Mouse (Mus musculus) spleen, adult 12 weeks (tissue): ENCODE measurements at regions not wholly inside any gene's neighbourhood (a gene's known extent, or its start where the extent isn't known, plus 50 kb on each side); places are given as distances from the start of the nearest gene placed in this dataset.

Experiments
- DNase-seq: peaks from one replicate; pipeline ENCODE4 v3.0.0; 2022; ENCODE audit warnings: low spot score

DNA sequence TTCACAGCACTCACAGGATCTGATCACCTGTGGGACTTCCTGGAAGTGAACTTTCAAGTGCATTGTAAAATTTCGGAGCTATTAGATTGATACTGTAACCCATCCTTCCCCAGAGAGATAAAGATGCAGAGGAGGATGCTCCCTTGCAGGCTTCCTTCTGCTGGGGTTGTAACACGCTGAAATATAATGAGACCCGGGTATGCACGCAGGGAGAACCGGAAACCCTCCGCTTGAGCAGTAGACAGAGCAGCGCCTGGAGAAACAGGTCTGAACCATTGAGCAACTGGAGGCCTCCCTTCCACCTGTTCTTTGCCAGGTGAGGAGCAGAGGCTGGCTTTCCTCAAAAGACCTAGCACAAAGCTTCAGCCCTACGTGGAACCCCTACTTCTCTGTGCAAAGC is 135.3 kb downstream of the Diras2 start:
- DNase-seq, result no peak

DNA sequence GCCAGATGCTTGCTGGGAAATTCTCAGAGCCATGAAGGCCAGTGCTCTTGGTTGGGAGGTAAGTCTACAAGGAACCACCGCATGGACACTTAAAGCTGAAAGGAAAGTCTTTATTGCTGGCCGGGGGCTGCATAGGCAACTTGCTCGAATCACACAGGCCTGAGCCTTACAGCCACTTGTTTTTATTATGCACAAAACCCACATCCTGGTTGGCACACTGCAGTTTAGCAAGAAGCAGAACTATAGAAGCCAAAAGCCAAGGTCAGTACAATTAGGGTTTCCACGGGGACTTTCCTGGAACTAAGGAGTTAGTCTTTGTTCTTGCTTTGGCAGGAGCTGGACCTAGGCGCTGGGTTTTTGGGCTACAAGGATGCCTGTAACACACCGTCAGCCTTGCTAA is 132.7 kb downstream of the Diras2 start:
- no peak for DNase-seq

DNA sequence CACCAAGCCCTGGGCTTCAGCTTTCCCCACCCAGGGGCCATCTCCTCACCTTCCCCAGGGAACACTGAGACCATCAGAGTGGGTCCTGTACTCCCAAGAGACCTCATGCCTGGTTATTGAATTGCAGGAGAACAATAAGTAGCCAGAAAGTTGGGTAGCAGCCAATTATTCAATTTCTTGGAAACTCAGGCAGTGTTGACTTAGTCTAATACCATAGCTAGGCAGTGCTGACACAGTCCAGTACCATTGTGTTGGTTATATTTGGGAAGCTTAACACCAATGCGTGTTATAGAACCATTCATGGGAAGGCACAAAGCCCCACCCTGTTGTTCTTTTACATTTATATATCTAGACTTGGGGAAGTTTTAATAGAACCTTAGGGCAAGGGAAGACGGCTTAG is 131.9 kb downstream of the Diras2 start:
- DNase-seq, result no peak

DNA sequence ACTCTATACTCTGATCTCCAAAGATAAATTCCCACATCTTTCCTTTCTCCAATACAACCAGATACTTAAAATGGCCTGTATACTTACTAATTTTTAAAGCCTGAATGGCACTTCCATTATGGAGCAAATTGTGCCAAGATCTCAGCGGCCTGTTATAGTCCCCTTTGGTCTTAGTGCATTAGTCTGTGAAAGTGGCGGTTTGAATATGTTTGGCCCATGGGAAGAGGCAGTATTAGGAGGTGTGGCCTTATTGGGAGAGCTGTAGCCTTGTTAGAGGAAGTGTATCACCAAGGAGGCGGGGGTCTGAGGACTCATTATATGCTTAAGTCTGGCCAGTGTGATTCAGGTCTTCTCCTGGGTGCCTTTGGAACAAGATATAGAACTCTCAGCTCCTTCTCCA is 127.3 kb downstream of the Diras2 start:
- DNase-seq, result no peak

DNA sequence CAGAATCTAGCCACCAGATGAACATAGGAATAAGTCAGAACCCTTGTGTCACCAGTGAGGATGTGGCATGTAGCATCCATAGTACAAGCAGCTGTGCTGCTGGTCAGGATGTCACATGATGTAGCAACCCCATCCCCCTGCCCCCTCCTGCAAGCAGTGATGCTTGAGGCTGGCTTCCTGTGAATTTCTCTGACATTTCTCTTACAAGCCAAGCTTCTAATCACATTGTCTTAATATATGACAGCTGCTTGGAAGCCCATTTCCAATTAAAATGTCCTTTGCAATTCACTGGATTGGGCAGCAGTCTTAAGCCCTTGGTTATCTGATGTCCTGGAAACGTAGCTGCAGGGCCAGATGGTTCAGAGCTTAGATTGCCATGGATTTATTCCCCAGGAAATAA is 114.8 kb downstream of the Diras2 start:
- DNase-seq, result no peak

DNA sequence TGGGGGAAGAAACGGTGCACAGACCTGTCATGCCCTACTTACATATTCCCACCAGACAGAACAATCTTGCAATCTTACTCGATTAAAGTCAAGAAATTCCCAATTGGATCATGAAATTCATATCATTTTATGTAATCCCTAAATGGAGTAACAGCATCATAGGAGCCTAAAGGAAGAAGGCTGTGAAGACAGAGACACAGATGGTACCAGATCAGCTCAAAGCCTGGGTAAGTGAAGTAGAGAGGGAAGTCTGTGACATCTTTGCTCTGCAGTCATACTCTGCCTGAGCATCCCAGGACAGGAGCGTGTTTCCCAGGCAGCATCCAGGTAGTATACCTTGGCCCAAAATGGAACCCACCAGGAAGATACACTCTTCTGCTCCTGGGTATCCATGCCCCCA is 108.6 kb downstream of the Diras2 start:
- DNase-seq, result no peak

DNA sequence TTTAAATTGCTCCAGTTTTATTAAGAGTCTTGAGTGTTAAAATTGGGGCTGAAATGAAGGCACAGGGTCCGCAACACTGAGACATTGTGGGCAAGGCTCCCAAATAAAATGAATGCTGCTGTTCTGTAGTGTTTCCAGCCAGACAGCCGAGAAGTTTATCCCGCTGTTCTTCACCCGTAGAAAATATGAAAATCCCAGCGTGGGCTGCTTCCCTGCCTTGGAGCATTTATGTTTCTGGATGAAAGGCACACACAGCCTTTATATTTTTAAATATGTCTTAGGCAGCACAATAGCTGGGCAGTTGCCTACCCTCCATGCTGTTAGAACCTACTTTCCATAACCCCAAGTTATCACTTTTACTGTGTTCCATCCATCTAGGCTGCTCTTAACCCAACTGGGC is 102.6 kb downstream of the Diras2 start:
- DNase-seq, result no peak

DNA sequence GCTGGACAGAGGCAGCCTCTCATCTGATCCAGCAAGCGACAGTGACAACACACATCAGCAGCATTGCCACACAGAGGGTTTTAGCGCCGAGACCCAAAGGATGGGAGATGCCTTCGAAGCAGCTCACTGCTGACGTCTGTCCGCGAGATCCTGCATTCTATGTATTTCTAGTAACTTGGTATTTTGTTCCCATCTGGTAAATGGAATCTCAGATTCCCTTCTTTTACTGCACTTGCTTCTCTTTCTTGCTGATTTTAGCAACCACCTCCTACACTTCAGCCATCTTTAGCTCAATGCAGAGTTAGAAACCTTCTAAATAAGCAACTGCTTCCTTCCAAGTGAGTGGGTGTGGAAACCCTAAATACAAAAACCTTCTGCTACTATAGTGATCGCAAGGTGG is 94.3 kb downstream of the Diras2 start:
- DNase-seq, result no peak

DNA sequence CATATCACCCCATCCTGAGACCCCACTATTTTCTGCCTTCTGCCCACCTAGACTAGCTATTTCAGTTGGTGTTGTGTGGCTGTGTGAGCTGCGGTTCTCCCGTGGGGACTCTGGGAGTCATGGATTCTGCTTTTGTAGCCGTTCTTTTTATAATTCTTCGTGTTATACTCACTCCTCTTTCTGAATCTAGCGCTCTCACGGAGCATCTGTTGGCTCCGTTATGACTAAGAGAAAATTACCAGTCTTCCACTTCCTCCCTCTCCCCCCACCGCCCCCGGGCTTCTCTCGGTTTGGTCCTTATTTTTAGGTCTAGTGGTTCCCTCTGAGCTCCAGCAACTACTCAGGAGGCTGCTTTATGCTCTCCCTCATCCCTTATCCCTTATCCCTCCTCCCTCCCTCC is 85.6 kb downstream of the Diras2 start:
- DNase-seq, result no peak

DNA sequence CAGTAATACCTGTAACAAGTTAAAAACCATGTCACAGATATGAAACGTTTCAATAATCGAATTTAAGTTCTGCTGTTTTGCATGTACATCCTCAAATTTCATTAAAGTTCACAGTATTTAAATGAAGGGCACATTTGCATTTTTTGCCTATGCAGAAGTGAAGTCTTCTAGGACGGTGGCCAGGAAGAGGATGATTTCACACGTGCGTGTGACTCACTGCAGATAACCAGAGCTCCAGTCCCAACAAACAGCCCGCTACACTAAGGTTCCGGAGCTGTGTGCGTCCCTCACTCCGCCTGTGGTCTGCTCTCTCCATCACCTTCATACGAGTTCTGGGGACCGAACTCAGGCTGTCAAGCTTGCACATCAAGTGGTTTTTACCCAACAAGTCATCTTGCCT is 82.2 kb downstream of the Diras2 start:
- no peak for DNase-seq

DNA sequence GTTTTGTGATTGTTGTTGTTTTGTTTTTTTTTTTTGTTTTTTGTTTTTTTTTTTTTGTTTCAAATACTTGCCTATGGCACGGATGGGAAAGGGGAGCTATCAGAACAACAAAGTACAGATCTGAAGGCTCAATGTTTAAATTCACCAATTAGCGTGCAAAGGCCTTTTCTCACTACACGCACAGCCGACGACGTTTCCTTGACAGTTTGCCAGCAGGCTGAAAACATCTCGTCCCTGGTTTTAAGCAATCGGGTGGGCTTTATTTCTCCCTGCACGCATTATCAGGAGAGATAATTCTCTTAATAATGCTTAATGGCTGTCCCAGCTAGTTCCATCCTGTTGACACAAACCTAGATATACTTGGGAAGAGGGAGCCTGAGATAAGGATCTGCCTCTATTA is 79.6 kb downstream of the Diras2 start:
- DNase-seq, result no peak

DNA sequence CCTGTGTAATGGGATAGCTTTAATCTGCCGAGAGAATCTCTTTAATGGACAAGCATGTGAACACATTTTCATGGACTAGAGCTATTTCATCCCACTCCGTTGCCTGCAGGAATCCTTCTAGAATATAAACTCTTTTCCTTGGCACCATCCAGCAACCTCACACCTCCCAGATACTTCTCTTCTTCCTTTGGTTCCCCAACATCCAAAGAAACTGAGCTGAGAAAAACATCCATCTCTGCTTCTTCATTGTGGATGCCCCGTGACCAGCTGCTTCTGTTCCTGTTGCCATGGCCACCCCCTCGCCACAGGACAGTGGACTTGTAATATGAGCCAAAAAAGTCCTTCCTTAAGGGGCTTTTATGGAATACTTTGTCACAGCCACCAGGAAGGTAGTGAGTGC is 78.8 kb downstream of the Diras2 start:
- no peak for DNase-seq
